Mouse (Mus musculus) ovary, postnatal 10 days (tissue): ENCODE data around the gene Hist3h2a.

Source experiments
- DNase-seq: peaks from one replicate; pipeline ENCODE4 v3.0.0; 2022; ENCODE audit warnings: low spot score

Hist3h2a gene

GRCm38 (mm10) chr11:58954420-58955142, at the start of gene Hist3h2a, which contains the start of gene Trim17:
Hist3h2a (plus strand) TSS chr11:58954685.
Trim17 (plus strand) TSS chr11:58954685.
- DNase-seq, result peak; percentile 55

GRCm38 (mm10) chr11:58904838-58905237, 49.6 kb upstream of the Hist3h2a start:
- DNase-seq, result no peak

GRCm38 (mm10) chr11:58913776-58914175, 40.7 kb upstream of the Hist3h2a start:
- no peak for DNase-seq

- no peak for DNase-seq
Observed at GRCm38 (mm10) chr11:58914461-58915028, 39.9 kb upstream of the Hist3h2a start.

GRCm38 (mm10) chr11:58916879-58917744, 37.4 kb upstream of the Hist3h2a start:
- no peak for DNase-seq

GRCm38 (mm10) chr11:58917745-58918366, 36.6 kb upstream of the Hist3h2a start, which contains the start of gene Btnl10:
Btnl10 (plus strand) TSS chr11:58917908.
- no peak for DNase-seq

- no peak for DNase-seq
Observed at GRCm38 (mm10) chr11:58918759-58919158, 35.7 kb upstream of the Hist3h2a start.

- DNase-seq, result no peak
Observed at GRCm38 (mm10) chr11:58922420-58922819, 32.1 kb upstream of the Hist3h2a start.

- DNase-seq, result no peak
Observed at GRCm38 (mm10) chr11:58926651-58927050, 27.8 kb upstream of the Hist3h2a start.

GRCm38 (mm10) chr11:58927053-58927452, 27.4 kb upstream of the Hist3h2a start:
- DNase-seq, result no peak

GRCm38 (mm10) chr11:58927790-58928651, 26.5 kb upstream of the Hist3h2a start:
- no peak for DNase-seq

GRCm38 (mm10) chr11:58929055-58929454, 25.4 kb upstream of the Hist3h2a start:
- no peak for DNase-seq

GRCm38 (mm10) chr11:58929641-58930040, 24.8 kb upstream of the Hist3h2a start:
- DNase-seq, result no peak

- DNase-seq, result no peak
Observed at GRCm38 (mm10) chr11:58930254-58930653, 24.2 kb upstream of the Hist3h2a start.

- DNase-seq, result no peak
Observed at GRCm38 (mm10) chr11:58931576-58931975, 22.9 kb upstream of the Hist3h2a start.

GRCm38 (mm10) chr11:58937909-58938308, 16.6 kb upstream of the Hist3h2a start:
- no peak for DNase-seq

GRCm38 (mm10) chr11:58938322-58939087, 16.0 kb upstream of the Hist3h2a start, which contains the start of gene Rnf187:
Rnf187 (minus strand) TSS chr11:58938916.
- peak; percentile 66 for DNase-seq

- no peak for DNase-seq
Observed at GRCm38 (mm10) chr11:58939088-58939439, 15.4 kb upstream of the Hist3h2a start.

GRCm38 (mm10) chr11:58944136-58944535, 10.3 kb upstream of the Hist3h2a start:
- DNase-seq, result no peak

- DNase-seq, result no peak
Observed at GRCm38 (mm10) chr11:58947306-58947705, 7.2 kb upstream of the Hist3h2a start.
